Comparison of ENCODE assay signal across 8 mouse cellular contexts in the genomic region with DNA sequence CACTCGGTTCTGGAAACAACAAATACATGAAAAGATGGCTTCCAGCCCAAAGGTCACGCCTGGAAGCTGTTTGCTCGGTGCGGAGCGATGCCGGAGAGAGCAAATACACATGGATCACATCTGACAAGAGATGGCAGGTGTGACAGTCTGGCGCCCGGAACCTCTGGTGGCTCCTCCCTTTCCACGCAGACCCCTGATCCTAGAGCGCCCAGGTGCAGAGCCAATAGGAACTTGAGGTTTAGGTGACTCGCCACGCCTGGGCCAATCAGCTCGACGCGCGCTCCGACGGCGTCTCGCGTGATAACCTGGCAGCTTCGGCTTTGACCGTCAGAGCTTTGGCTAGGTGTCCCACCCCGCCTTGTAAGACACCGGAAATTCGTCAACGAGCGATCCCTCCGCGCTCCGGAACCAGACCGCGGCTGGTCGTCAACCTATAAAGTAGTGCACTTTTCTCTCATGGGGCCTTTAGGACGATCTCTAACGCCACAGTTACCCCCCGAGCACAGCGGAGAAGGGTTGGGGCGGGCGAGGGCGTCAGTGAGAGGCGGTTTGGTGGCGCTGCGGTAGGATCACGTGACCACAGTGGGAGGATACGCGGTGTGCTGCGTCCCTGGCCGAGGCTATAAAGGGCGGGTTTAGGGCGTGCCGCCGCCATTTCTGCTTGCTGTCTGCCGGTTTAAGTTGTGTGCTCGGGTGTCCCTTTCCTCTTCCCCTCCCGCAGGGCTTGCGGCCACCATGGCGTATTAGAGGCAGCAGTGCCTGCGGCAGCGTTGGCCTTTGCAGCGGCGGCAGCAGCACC. TPM values are rescaled to one million over a fixed set of nuclear protein-coding genes. Genes with fewer than 3 reads are reported as not detected.
DNase-seq lines count a peak whose midpoint lies in the region; ATAC-seq and TF ChIP-seq lines count a peak whose summit lies in the region.

A gene (plus strand): TSS at position 338 of the 799 bp plus-strand sequence.

- peak; percentile 99 for DNase-seq in CH12.LX (ENCODE audit: extremely low read depth)
- DNase-seq in c-Kit-positive CD71-positive TER-119-negative erythroid progenitor cells, embryonic 14.5 days (ENCODE audit: low read depth): peak; percentile 96
- peak; percentile 98 for DNase-seq in forebrain, embryonic 11.5 days (ENCODE audit: low spot score)
- DNase-seq in kidney, postnatal 36 days: peak; percentile 98 to 99
- DNase-seq in telencephalon, adult 2 months (ENCODE audit: low read depth, low spot score): peak; percentile 100

- H3K27ac ChIP-seq in CH12.LX (ENCODE audit: insufficient read depth, low read depth): peak within 1 kb of the TSS; percentile 91
- H3K27ac ChIP-seq in forebrain, embryonic 11.5 days (ENCODE audit: low read depth, low read length): peak within 1 kb of the TSS; percentile 93
- peak within 1 kb of the TSS; percentile 99 for H3K27ac ChIP-seq in heart, embryonic 16.5 days (ENCODE audit: low read length)
- peak within 1 kb of the TSS; percentile 99 for H3K27ac ChIP-seq in liver, embryonic 15.5 days (replicated peaks)
- H3K27ac ChIP-seq in neural tube, embryonic 12.5 days: peak within 1 kb of the TSS; percentile 95

- peak within 1 kb of the TSS; percentile 92 to 96 (median 94) for H3K4me3 ChIP-seq in CH12.LX (replicated peaks in 1 of 3; ENCODE audit: low read depth in 2 of 3, low read length in 2 of 3, poor library complexity in 1 of 3)
- peak within 1 kb of the TSS; percentile 99 for H3K4me3 ChIP-seq in forebrain, embryonic 11.5 days (ENCODE audit: low read depth, low read length)
- H3K4me3 ChIP-seq in heart, embryonic 16.5 days (ENCODE audit: low read length): peak within 1 kb of the TSS; percentile 97
- H3K4me3 ChIP-seq in liver, embryonic 15.5 days (replicated peaks): peak within 1 kb of the TSS; percentile 92
- H3K4me3 ChIP-seq in neural tube, embryonic 12.5 days: peak within 1 kb of the TSS; percentile 100

- dilution Hi-C loops in CH12.LX (cut with MboI; ENCODE audit: extremely low pct_ligation_motif_present, extremely low pct_unique_long_range_greater_than_20kb, low sequenced_read_pairs): no loop called here

- in situ Hi-C loops in CH12.LX (cut with MboI; ENCODE audit: low pct_ligation_motif_present, low pct_unique_long_range_greater_than_20kb, low sequenced_read_pairs): loop anchor here (5.0 to 25.0 kb wide), 2 partner anchors 38 to 707 kb away; no protein-coding TSS in a partner anchor

- peak; percentile 93 for TF ChIP-seq POLR2A in CH12.LX (IDR thresholded peaks at IDR 0.05; ENCODE audit: low read depth, low read length)

- peak within 1 kb of the TSS; percentile 96 for H3K9ac ChIP-seq in CH12.LX (ENCODE audit: insufficient read depth, low read depth)
- H3K9ac ChIP-seq in forebrain, embryonic 11.5 days (ENCODE audit: low read length): peak within 1 kb of the TSS; percentile 99
- peak within 1 kb of the TSS; percentile 99 for H3K9ac ChIP-seq in heart, embryonic 16.5 days (ENCODE audit: low read length)
- H3K9ac ChIP-seq in liver, embryonic 15.5 days: peak within 1 kb of the TSS; percentile 96
- peak within 1 kb of the TSS; percentile 100 for H3K9ac ChIP-seq in neural tube, embryonic 12.5 days

- peak within 1 kb of the TSS; percentile 68 for H3K4me2 ChIP-seq in CH12.LX (ENCODE audit: insufficient read depth, low read depth, poor library complexity, severe bottlenecking)
- H3K4me2 ChIP-seq in forebrain, embryonic 11.5 days (ENCODE audit: low read depth, low read length, severe bottlenecking): peak within 1 kb of the TSS; percentile 97
- peak within 1 kb of the TSS; percentile 95 for H3K4me2 ChIP-seq in heart, embryonic 16.5 days (ENCODE audit: low read depth, low read length)
- H3K4me2 ChIP-seq in liver, embryonic 15.5 days: peak within 1 kb of the TSS; percentile 92
- peak within 1 kb of the TSS; percentile 98 for H3K4me2 ChIP-seq in neural tube, embryonic 12.5 days (replicated peaks)

- no peak for TF ChIP-seq RAD21 in CH12.LX (IDR thresholded peaks at IDR 0.05; ENCODE audit: low read depth, low read length)

- TF ChIP-seq EP300 in CH12.LX (IDR thresholded peaks at IDR 0.05; ENCODE audit: low read length): no peak

- no peaks in the 10 kb centered on the region for H3K9me3 ChIP-seq in CH12.LX (replicated peaks; ENCODE audit: low read length)
- no peaks in the 10 kb centered on the region for H3K9me3 ChIP-seq in forebrain, embryonic 11.5 days (ENCODE audit: control insufficient read depth, low read length)
- H3K9me3 ChIP-seq in heart, embryonic 16.5 days (replicated peaks; ENCODE audit: control insufficient read depth, low read length): no peaks in the 10 kb centered on the region
- H3K9me3 ChIP-seq in liver, embryonic 15.5 days (replicated peaks): no peaks in the 10 kb centered on the region
- no peaks in the 10 kb centered on the region for H3K9me3 ChIP-seq in neural tube, embryonic 12.5 days

- no peaks in the 10 kb centered on the region for H3K27me3 ChIP-seq in CH12.LX (replicated peaks)
- H3K27me3 ChIP-seq in forebrain, embryonic 11.5 days (ENCODE audit: control insufficient read depth, insufficient read depth, low read length): no peaks in the 10 kb centered on the region
- no peaks in the 10 kb centered on the region for H3K27me3 ChIP-seq in heart, embryonic 16.5 days (ENCODE audit: control insufficient read depth, insufficient read depth, low read length)
- no peaks in the 10 kb centered on the region for H3K27me3 ChIP-seq in liver, embryonic 15.5 days
- H3K27me3 ChIP-seq in neural tube, embryonic 12.5 days (replicated peaks): no peaks in the 10 kb centered on the region

- H3K79me2 ChIP-seq in CH12.LX (replicated peaks; ENCODE audit: control insufficient read depth, extremely low read depth, insufficient read depth, poor library complexity, severe bottlenecking): peaks cover 17% of the 10 kb centered on the region

- H3K4me1 ChIP-seq in CH12.LX (ENCODE audit: control insufficient read depth in 1 of 2, insufficient read depth in 2 of 2): peaks cover 12 to 35% of the 10 kb centered on the region in 2 experiments
- peaks cover 14% of the 10 kb centered on the region for H3K4me1 ChIP-seq in forebrain, embryonic 11.5 days (replicated peaks; ENCODE audit: control insufficient read depth, insufficient read depth, low read length)
- peaks cover 48% of the 10 kb centered on the region for H3K4me1 ChIP-seq in heart, embryonic 16.5 days (ENCODE audit: control insufficient read depth, insufficient read depth, low read length)
- H3K4me1 ChIP-seq in liver, embryonic 15.5 days (replicated peaks): peaks cover 83% of the 10 kb centered on the region
- H3K4me1 ChIP-seq in neural tube, embryonic 12.5 days: peaks cover 33% of the 10 kb centered on the region

- TF ChIP-seq CTCF in CH12.LX (conservative IDR thresholded peaks at IDR 0.05 in 1 of 2, IDR thresholded peaks at IDR 0.05 in 1 of 2; ENCODE audit: low read depth in 2 of 2, low read length in 2 of 2): no peak

- under 1% methylated on average over 58 of the region's 62 CpGs for WGBS in forebrain, embryonic 11.5 days
- under 1% methylated on average over 62 of the region's 62 CpGs for WGBS in heart, embryonic 16.5 days
- under 1% methylated on average over 62 of the region's 62 CpGs for WGBS in liver, embryonic 15.5 days (ENCODE audit: insufficient replicate concordance)
- under 1% methylated on average over 62 of the region's 62 CpGs for WGBS in neural tube, embryonic 12.5 days

- peak; percentile 96 for ATAC-seq in forebrain, embryonic 11.5 days (replicated peaks; ENCODE audit: low FRiP score)
- peak; percentile 93 for ATAC-seq in heart, embryonic 16.5 days (replicated peaks; ENCODE audit: extremely low read depth, insufficient read depth, low FRiP score)
- ATAC-seq in liver, embryonic 15.5 days (ENCODE audit: insufficient read depth): peak; percentile 87
- ATAC-seq in neural tube, embryonic 12.5 days (ENCODE audit: low FRiP score, low read depth): peak; percentile 96

- H3K36me3 ChIP-seq in CH12.LX (replicated peaks in 1 of 2; ENCODE audit: control insufficient read depth in 1 of 2, insufficient read depth in 1 of 2, low read length in 1 of 2): peaks cover 53 to 71% of the 10 kb centered on the region in 2 experiments
- H3K36me3 ChIP-seq in forebrain, embryonic 11.5 days (ENCODE audit: control insufficient read depth, insufficient read depth, low read length): peaks cover 13% of the 10 kb centered on the region; the same call in 1 of the 2 replicates
- H3K36me3 ChIP-seq in heart, embryonic 16.5 days (ENCODE audit: control insufficient read depth, insufficient read depth): peaks cover 32% of the 10 kb centered on the region
- H3K36me3 ChIP-seq in liver, embryonic 15.5 days (replicated peaks): peaks cover 72% of the 10 kb centered on the region
- H3K36me3 ChIP-seq in neural tube, embryonic 12.5 days: peaks cover 48% of the 10 kb centered on the region

TF ChIP-seq in CH12.LX, 34 proteins besides CTCF, POLR2A, EP300 and RAD21 (continues in another document):
- TF ChIP-seq RCOR1 (conservative IDR thresholded peaks at IDR 0.05; ENCODE audit: low read depth, low read length): no peak
- TF ChIP-seq USF2 (conservative IDR thresholded peaks at IDR 0.05; ENCODE audit: low read depth, low read length): peak; percentile 94
- TF ChIP-seq KAT2A (IDR thresholded peaks at IDR 0.05; ENCODE audit: insufficient replicate concordance, low read length): peak; percentile 97
- TF ChIP-seq MXI1 (IDR thresholded peaks at IDR 0.05; ENCODE audit: low read depth, low read length): peak; percentile 87
- peak; percentile 99 for TF ChIP-seq TCF12 (IDR thresholded peaks at IDR 0.05; ENCODE audit: low read depth, low read length)
- no peak for TF ChIP-seq CHD1 (IDR thresholded peaks at IDR 0.05; ENCODE audit: low read depth, low read length)
- TF ChIP-seq ZMIZ1 (IDR thresholded peaks at IDR 0.05; ENCODE audit: low read depth, low read length): peak; percentile 99
- 0 out of 2 replicates have a peak, but pooled peaks have one; percentile 33 for TF ChIP-seq MAZ (IDR thresholded peaks at IDR 0.05; ENCODE audit: low read depth, low read length)
- TF ChIP-seq PAX5 (IDR thresholded peaks at IDR 0.05; ENCODE audit: low read length): no peak
- TF ChIP-seq UBTF (IDR thresholded peaks at IDR 0.05; ENCODE audit: low read depth, low read length): peak; percentile 42; the same call in 1 of the 2 replicates
- TF ChIP-seq ZKSCAN1 (IDR thresholded peaks at IDR 0.05; ENCODE audit: borderline replicate concordance, low read depth, low read length): no peak
- peak; percentile 98 for TF ChIP-seq TBP (conservative IDR thresholded peaks at IDR 0.05; ENCODE audit: low read depth, low read length)
- no peak for TF ChIP-seq IRF4 (IDR thresholded peaks at IDR 0.05; ENCODE audit: low read depth, low read length)

RNA-seq across cellular contexts. Expression of the gene that starts here (rescaled TPM):
- total RNA-seq in CH12.LX (2012; rRNA removed) (351 and 486 TPM in 2 replicates), CH12.LX (2014; rRNA removed) (721 and 819 TPM in 2 replicates)
- 324 and 357 TPM in 2 replicates for polyA plus RNA-seq in CH12.LX (2012; ENCODE audit: insufficient read length, low read depth)
- 139 and 144 TPM in 2 replicates for polyA plus RNA-seq in forebrain, embryonic 11.5 days (2014; fragmentation: Nextera tagmentation; extraction: Ambion mirVana)
- 81.8 and 84.6 TPM in 2 replicates for polyA plus RNA-seq in heart, embryonic 16.5 days (2015; fragmentation: Nextera tagmentation; extraction: Ambion mirVana)
- polyA plus RNA-seq in liver, embryonic 15.5 days (2015; fragmentation: Nextera tagmentation; extraction: Ambion mirVana): 130 and 134 TPM in 2 replicates
- 111 and 123 TPM in 2 replicates for polyA plus RNA-seq in neural tube, embryonic 12.5 days (2016; fragmentation: Nextera tagmentation; extraction: Ambion mirVana)

Comparison
In these comparisons a context has a peak if more than half of its experiments do, and no peak if none do; other contexts are left out.
1. Peak in every context shown above with its lines: DNase-seq, ATAC-seq, H3K4me3 ChIP-seq and H3K27ac ChIP-seq.